Mouse (Mus musculus): ENCODE data around the gene Hmcn1. TPM values are rescaled to one million over a fixed set of nuclear protein-coding genes. Genes with fewer than 3 reads are reported as not detected.

Hmcn1 gene
- polyA plus RNA-seq, 1 experiment from 2014 or later, result 3.4 TPM

GRCm38 (mm10) chr1:150681006-150681405 is 312.2 kb downstream of the Hmcn1 start:
- Histone ChIP-seq H3K9ac (no peak overlapping the region), H3K4me1 (replicated peaks) (no peaks in the 10 kb centered on the region), H3K36me3 (no peaks in the 10 kb centered on the region), H3K9me3 (no peaks in the 10 kb centered on the region), H3K27me3 (replicated peaks) (no peaks in the 10 kb centered on the region), H3K27ac (no peak overlapping the region), H3K4me2 (replicated peaks) (no peak overlapping the region), H3K4me3 (replicated peaks) (no peak overlapping the region)
- ATAC-seq, result no peak
- WGBS, result 79% methylated on average over 15 of the region's 15 CpGs

- H3K9me3 ChIP-seq, result no peaks in the 10 kb centered on the region
- no peaks in the 10 kb centered on the region for H3K4me1 ChIP-seq (replicated peaks)
- H3K27ac ChIP-seq, result no peak overlapping the region
- H3K27me3 ChIP-seq (replicated peaks), result no peaks in the 10 kb centered on the region
- no peak for ATAC-seq
- no peaks in the 10 kb centered on the region for H3K36me3 ChIP-seq
- 72% methylated on average over 4 of the region's 4 CpGs for WGBS
- H3K9ac ChIP-seq, result no peak overlapping the region
- no peak overlapping the region for H3K4me2 ChIP-seq (replicated peaks)
- H3K4me3 ChIP-seq (replicated peaks), result no peak overlapping the region
Observed at GRCm38 (mm10) chr1:150680345-150680744, 312.9 kb downstream of the Hmcn1 start.

GRCm38 (mm10) chr1:150645314-150645713 is 347.9 kb downstream of the Hmcn1 start:
- no peak for ATAC-seq
- Histone ChIP-seq H3K27me3 (replicated peaks) (no peaks in the 10 kb centered on the region), H3K4me3 (replicated peaks) (no peak overlapping the region), H3K4me2 (replicated peaks) (no peak overlapping the region), H3K36me3 (no peaks in the 10 kb centered on the region), H3K27ac (no peak overlapping the region), H3K9me3 (no peaks in the 10 kb centered on the region), H3K4me1 (replicated peaks) (no peaks in the 10 kb centered on the region), H3K9ac (no peak overlapping the region)
- WGBS, result 94% methylated on average over 1 of the region's 1 CpGs

GRCm38 (mm10) chr1:150639522-150639921 is 353.7 kb downstream of the Hmcn1 start:
- Histone ChIP-seq H3K27ac (no peak overlapping the region), H3K4me1 (replicated peaks) (no peaks in the 10 kb centered on the region), H3K9ac (no peak overlapping the region), H3K4me2 (replicated peaks) (no peak overlapping the region), H3K9me3 (no peaks in the 10 kb centered on the region), H3K36me3 (no peaks in the 10 kb centered on the region), H3K27me3 (replicated peaks) (no peaks in the 10 kb centered on the region), H3K4me3 (replicated peaks) (no peak overlapping the region)
- no peak for ATAC-seq
- WGBS, result 42% methylated on average over 6 of the region's 6 CpGs

GRCm38 (mm10) chr1:150632506-150632905 is 360.7 kb downstream of the Hmcn1 start:
- H3K27ac ChIP-seq, result no peak overlapping the region
- no peaks in the 10 kb centered on the region for H3K36me3 ChIP-seq
- no peaks in the 10 kb centered on the region for H3K4me1 ChIP-seq (replicated peaks)
- H3K4me2 ChIP-seq (replicated peaks), result no peak overlapping the region
- H3K27me3 ChIP-seq (replicated peaks), result no peaks in the 10 kb centered on the region
- no peaks in the 10 kb centered on the region for H3K9me3 ChIP-seq
- no peak for ATAC-seq
- no peak overlapping the region for H3K4me3 ChIP-seq (replicated peaks)
- no peak overlapping the region for H3K9ac ChIP-seq
- whole genome bisulfite sequencing, result 79% methylated on average over 4 of the region's 4 CpGs

GRCm38 (mm10) chr1:150631856-150632171 is 361.4 kb downstream of the Hmcn1 start:
- ATAC-seq, result no peak
- Histone ChIP-seq H3K27ac (no peak overlapping the region), H3K27me3 (replicated peaks) (no peaks in the 10 kb centered on the region), H3K4me2 (replicated peaks) (no peak overlapping the region), H3K4me3 (replicated peaks) (no peak overlapping the region), H3K9me3 (no peaks in the 10 kb centered on the region), H3K4me1 (replicated peaks) (no peaks in the 10 kb centered on the region), H3K36me3 (no peaks in the 10 kb centered on the region), H3K9ac (no peak overlapping the region)
- 90% methylated on average over 3 of the region's 3 CpGs for WGBS

GRCm38 (mm10) chr1:150631035-150631855 is 362.0 kb downstream of the Hmcn1 start:
- ATAC-seq, result no peak
- Histone ChIP-seq H3K9ac (no peak overlapping the region), H3K27me3 (replicated peaks) (no peaks in the 10 kb centered on the region), H3K4me2 (replicated peaks) (no peak overlapping the region), H3K4me1 (replicated peaks) (no peaks in the 10 kb centered on the region), H3K36me3 (no peaks in the 10 kb centered on the region), H3K27ac (no peak overlapping the region), H3K4me3 (replicated peaks) (no peak overlapping the region), H3K9me3 (no peaks in the 10 kb centered on the region)
- 89% methylated on average over 17 of the region's 17 CpGs for WGBS

- Histone ChIP-seq H3K36me3 (no peaks in the 10 kb centered on the region), H3K4me2 (replicated peaks) (no peak overlapping the region), H3K9me3 (no peaks in the 10 kb centered on the region), H3K27ac (no peak overlapping the region), H3K9ac (no peak overlapping the region), H3K27me3 (replicated peaks) (no peaks in the 10 kb centered on the region), H3K4me3 (replicated peaks) (no peak overlapping the region), H3K4me1 (replicated peaks) (no peaks in the 10 kb centered on the region)
- ATAC-seq, result no peak
- 96% methylated on average over 2 of the region's 2 CpGs for WGBS
Observed at GRCm38 (mm10) chr1:150623226-150623625, 370.0 kb downstream of the Hmcn1 start.

GRCm38 (mm10) chr1:150610539-150610938 is 382.7 kb downstream of the Hmcn1 start:
- no peak overlapping the region for H3K27ac ChIP-seq
- 81% methylated on average over 9 of the region's 9 CpGs for WGBS
- H3K9me3 ChIP-seq, result no peaks in the 10 kb centered on the region
- H3K4me2 ChIP-seq (replicated peaks), result no peak overlapping the region
- no peak overlapping the region for H3K4me3 ChIP-seq (replicated peaks)
- no peak overlapping the region for H3K9ac ChIP-seq
- no peaks in the 10 kb centered on the region for H3K36me3 ChIP-seq
- no peaks in the 10 kb centered on the region for H3K4me1 ChIP-seq (replicated peaks)
- no peak for ATAC-seq
- no peaks in the 10 kb centered on the region for H3K27me3 ChIP-seq (replicated peaks)

- WGBS, result 63% methylated on average over 4 of the region's 4 CpGs
- no peak overlapping the region for H3K4me3 ChIP-seq (replicated peaks)
- no peak overlapping the region for H3K9ac ChIP-seq
- H3K27ac ChIP-seq, result no peak overlapping the region
- no peaks in the 10 kb centered on the region for H3K36me3 ChIP-seq
- no peaks in the 10 kb centered on the region for H3K4me1 ChIP-seq (replicated peaks)
- H3K4me2 ChIP-seq (replicated peaks), result no peak overlapping the region
- H3K9me3 ChIP-seq, result no peaks in the 10 kb centered on the region
- no peak for ATAC-seq
- no peaks in the 10 kb centered on the region for H3K27me3 ChIP-seq (replicated peaks)
Observed at GRCm38 (mm10) chr1:150606173-150606572, 387.1 kb downstream of the Hmcn1 start.

GRCm38 (mm10) chr1:150593614-150594013 is 399.6 kb downstream of the Hmcn1 start:
- Histone ChIP-seq H3K4me2 (replicated peaks) (no peak overlapping the region), H3K27ac (no peak overlapping the region), H3K4me1 (replicated peaks) (no peaks in the 10 kb centered on the region), H3K36me3 (no peaks in the 10 kb centered on the region), H3K4me3 (replicated peaks) (no peak overlapping the region), H3K9me3 (no peaks in the 10 kb centered on the region), H3K27me3 (replicated peaks) (no peaks in the 10 kb centered on the region), H3K9ac (no peak overlapping the region)
- 49% methylated on average over 13 of the region's 13 CpGs for WGBS
- no peak; the same call in 1 of the 2 replicates for ATAC-seq

- no peak for ATAC-seq
- no peak overlapping the region for H3K27ac ChIP-seq
- no peaks in the 10 kb centered on the region for H3K27me3 ChIP-seq (replicated peaks)
- WGBS, result 34% methylated on average over 2 of the region's 2 CpGs
- H3K4me1 ChIP-seq (replicated peaks), result no peaks in the 10 kb centered on the region
- no peaks in the 10 kb centered on the region for H3K36me3 ChIP-seq
- no peaks in the 10 kb centered on the region for H3K9me3 ChIP-seq
- no peak overlapping the region for H3K9ac ChIP-seq
- H3K4me3 ChIP-seq (replicated peaks), result no peak overlapping the region
- H3K4me2 ChIP-seq (replicated peaks), result no peak overlapping the region
Observed at GRCm38 (mm10) chr1:150591253-150591652, 402.0 kb downstream of the Hmcn1 start.

- H3K36me3 ChIP-seq, result no peaks in the 10 kb centered on the region
- H3K27ac ChIP-seq, result no peak overlapping the region
- no peak overlapping the region for H3K4me2 ChIP-seq (replicated peaks)
- no peak overlapping the region for H3K9ac ChIP-seq
- no peaks in the 10 kb centered on the region for H3K27me3 ChIP-seq (replicated peaks)
- no peaks in the 10 kb centered on the region for H3K4me1 ChIP-seq (replicated peaks)
- H3K4me3 ChIP-seq (replicated peaks), result no peak overlapping the region
- ATAC-seq, result no peak
- H3K9me3 ChIP-seq, result no peaks in the 10 kb centered on the region
Observed at GRCm38 (mm10) chr1:150587410-150587809, 405.8 kb downstream of the Hmcn1 start.
